Mouse (Mus musculus): ENCODE measurements around the gene Zfp831.

Gene Zfp831

DNA sequence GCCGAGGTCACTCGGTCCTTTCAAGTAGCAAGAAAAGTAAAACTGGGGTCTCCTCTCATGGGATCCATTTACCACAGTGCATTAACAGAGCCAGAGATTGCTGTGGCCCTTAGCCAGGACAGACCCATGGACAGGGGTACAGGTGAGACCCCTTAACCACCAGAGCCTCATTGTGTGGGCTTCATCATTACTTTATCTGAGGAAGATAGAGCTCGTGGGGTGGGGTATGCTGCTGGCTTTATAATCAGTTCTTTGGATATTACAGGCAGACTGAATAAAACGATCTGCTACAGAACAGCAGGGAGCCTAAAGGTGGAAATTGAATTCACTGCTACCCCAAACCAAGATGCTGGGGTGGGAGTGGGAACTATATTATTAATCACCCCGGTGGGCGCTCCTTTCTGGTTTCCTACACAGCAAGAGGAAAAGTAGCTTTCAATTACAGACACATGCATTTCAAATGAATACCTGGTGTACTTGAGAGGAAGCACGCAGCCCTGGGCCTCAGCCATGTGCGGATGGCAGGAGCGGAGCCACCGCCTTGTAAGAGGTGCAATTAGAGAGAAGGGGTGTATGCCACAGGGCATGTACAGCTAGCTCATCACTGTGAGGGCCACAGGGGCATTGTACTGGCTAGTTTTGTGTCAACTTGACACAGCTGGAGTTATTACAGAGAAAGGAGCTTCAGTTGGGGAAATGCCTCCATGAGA lies 83.9 kb downstream of the Zfp831 start:
- DNase-seq (ENCODE audit: low read depth, low spot score), result no peak

DNA sequence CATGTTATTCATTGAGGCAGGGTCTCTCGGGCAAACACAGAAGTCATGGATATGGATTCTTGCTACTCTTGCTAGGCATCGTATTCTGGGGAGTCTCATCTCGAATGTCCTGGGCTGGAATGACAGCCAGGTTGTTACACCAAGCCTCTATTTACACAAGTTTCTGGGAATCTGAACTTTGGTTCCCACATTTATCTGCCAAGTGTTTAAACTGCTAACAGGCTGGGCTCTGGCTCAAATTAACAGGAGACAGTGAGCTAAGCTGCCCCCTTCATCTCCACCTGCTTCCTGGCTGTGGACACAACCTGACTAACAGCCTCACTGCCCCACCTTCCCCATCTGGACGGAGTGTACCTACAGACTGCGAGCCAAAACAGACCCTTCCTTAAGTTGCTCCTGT lies 88.6 kb downstream of the Zfp831 start:
- no peak for DNase-seq (ENCODE audit: low read depth, low spot score)

DNA sequence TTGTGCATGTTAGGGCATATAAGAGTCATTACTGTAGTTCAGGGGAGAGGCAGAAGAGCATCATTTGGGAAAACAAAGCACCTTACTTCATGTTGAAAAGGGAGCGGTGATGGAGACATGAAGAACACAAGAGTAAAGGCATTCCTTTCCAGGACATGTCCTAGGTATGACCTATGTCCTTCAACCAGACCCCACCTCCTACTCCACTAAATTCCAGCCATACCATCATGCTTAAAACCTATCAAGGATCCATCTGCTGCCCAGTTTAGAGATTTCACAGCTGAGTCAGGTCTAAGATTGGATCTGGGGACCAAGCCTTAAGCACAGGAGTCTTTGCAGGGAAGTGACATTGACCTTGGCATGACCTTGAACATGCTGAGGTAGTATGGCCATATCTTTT lies 91.9 kb downstream of the Zfp831 start:
- DNase-seq (ENCODE audit: low read depth, low spot score), result no peak

DNA sequence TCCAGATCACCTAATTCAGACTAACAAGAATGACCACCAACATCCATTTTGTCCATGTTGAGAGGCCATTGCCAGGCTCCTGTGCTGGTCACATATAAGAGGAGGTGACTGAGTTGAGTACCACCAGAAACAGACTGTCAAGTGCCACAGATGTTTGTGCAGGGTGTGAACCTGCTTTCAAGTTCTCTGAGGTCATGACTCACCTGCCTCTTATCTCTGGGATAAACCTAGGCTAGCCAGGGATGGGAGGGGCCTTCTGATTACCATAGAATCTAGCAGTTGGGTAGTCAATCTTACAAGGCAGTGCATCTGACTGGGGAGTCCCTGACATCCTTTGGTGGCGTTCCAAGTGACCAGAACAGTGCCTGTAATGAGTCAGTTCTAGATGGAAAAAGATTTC lies 103.8 kb downstream of the Zfp831 start:
- DNase-seq (ENCODE audit: low read depth, low spot score), result no peak

DNA sequence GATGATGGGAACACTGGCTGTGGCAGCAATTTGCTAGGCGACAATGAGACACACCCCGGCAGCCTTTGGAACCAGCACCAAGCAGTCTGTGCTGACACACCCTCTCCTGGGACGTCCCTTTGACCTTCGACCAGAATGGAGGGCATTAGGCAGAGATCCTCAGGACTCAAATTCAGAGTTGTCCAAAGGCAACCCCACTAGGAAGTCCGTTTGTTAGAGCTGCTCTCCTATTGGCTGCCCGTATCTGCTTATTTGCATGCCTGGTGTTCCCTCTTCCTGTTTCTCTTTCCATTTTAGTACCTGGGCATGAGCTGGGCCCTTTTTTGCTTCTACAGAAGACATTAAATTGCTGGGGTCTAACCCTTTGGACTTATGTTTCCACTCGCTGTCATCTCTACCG lies 105.0 kb downstream of the Zfp831 start:
- no peak for DNase-seq (ENCODE audit: low read depth, low spot score)

DNA sequence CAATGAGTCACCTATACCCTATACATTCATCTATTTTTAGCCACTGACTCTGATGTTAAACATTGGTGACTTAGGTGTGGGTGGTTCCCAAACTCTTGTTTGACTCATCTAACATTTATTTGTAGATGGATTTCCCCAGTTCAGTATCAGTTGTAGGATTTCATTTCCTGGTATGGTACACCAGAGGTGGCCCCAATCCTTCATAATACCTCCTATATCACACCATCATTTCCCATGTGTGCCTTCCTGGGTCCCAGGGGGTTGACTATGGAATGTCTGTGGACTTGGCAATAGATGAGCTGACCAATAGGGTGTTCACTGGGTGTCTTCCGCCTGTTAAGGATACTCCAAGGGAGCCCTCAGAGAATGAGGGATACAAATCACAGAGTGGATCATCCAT lies 109.9 kb downstream of the Zfp831 start:
- DNase-seq (ENCODE audit: low read depth, low spot score), result no peak

DNA sequence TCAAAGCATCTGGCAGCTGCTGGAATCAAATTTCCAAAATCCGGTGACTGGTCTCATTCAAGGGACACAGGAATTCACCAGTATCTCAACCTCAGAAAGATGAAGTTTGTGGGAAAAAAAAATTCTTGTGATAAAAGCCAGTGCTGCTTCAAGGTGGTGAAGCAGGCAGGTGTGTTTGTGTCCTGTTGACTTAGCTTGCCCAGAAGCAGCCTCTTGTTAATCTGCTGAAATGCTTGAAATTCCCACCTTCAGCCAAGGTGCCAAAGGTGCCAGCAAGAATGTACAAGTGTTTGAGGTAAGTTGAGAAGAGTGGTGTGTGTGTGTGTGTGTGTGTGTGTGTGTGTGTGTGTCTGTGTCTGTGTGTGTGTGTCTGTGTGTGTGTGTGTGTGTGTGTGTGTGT lies 110.9 kb downstream of the Zfp831 start:
- DNase-seq (ENCODE audit: low read depth, low spot score), result no peak

DNA sequence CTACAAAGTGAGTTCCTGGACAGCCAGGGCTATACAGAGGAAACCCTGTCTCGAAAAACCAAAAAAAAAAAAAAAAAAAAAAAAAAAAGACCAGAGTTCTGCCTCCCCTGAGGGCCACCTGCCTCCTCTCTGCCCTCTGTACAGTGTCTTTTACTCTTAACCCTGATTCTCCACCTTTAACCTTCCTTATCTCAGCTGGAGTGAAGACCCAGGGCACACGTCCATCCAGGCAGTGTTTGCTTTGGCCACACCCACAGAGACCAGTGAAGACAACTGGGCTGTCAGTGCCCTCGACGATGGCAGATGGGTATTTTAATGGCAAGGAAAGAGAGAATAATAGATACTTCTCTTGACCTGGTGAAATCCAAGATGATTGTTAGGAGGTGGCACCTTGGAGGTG lies 115.9 kb downstream of the Zfp831 start:
- DNase-seq (ENCODE audit: low read depth, low spot score), result no peak
